Comparison of ENCODE assay signal across 8 mouse cellular contexts in genomic region chr12:99375878-99376454, GRCm38 (mm10).
DNase-seq lines count a peak whose midpoint lies in the region; ATAC-seq lines count a peak whose summit lies in the region.

No protein-coding gene starts in this region.

- intact Hi-C loops in heart, postnatal 10 days (cut with DNase I) = no loop called here

- peak; percentile 39 for DNase-seq in embryo, embryonic 10 days (ENCODE audit: low spot score)
- DNase-seq in embryo, embryonic 9.5 days (ENCODE audit: extremely low spot score) = no peak
- DNase-seq in CD4-positive helper T cell, adult 2 months (ENCODE audit: low read depth, low spot score) = peak; percentile 33
- DNase-seq in forebrain, embryonic 14.5 days (ENCODE audit: low spot score) = peak; percentile 80
- no peak for DNase-seq in urinary bladder, adult 18-20 months (ENCODE audit: low spot score in 2 of 2)
- DNase-seq in heart, postnatal 10 days = no peak
- no peak for DNase-seq in cerebellum, adult 9-10 months

- peak; percentile 65 for ATAC-seq in forebrain, embryonic 14.5 days
- ATAC-seq in midbrain, embryonic 12.5 days (ENCODE audit: low FRiP score, low read depth) = peak; percentile 59; the same call in 1 of the 2 replicates

- H3K4me1 ChIP-seq in forebrain, embryonic 14.5 days (ENCODE audit: control insufficient read depth, insufficient read depth, low read length) = peaks cover 37% of the 10 kb centered on the region
- peaks cover 50% of the 10 kb centered on the region for H3K4me1 ChIP-seq in midbrain, embryonic 12.5 days

- no peak overlapping the region for H3K27ac ChIP-seq in forebrain, embryonic 14.5 days (ENCODE audit: low read depth, low read length)
- peak overlapping the region; percentile 52 for H3K27ac ChIP-seq in midbrain, embryonic 12.5 days (replicated peaks)

- H3K36me3 ChIP-seq in forebrain, embryonic 14.5 days (ENCODE audit: control insufficient read depth, insufficient read depth, low read length) = peaks cover 5% of the 10 kb centered on the region; the same call in 1 of the 2 replicates
- H3K36me3 ChIP-seq in midbrain, embryonic 12.5 days = peaks cover 20% of the 10 kb centered on the region

- no peak overlapping the region for H3K4me3 ChIP-seq in forebrain, embryonic 14.5 days (ENCODE audit: low read depth, low read length)
- no peak overlapping the region for H3K4me3 ChIP-seq in midbrain, embryonic 12.5 days

- WGBS in forebrain, embryonic 14.5 days = 77% methylated on average over 8 of the region's 8 CpGs
- 70% methylated on average over 8 of the region's 8 CpGs for WGBS in midbrain, embryonic 12.5 days

- no peak overlapping the region for H3K4me2 ChIP-seq in forebrain, embryonic 14.5 days (ENCODE audit: low read length)
- no peak overlapping the region for H3K4me2 ChIP-seq in midbrain, embryonic 12.5 days (replicated peaks)

- no peak overlapping the region for H3K9ac ChIP-seq in forebrain, embryonic 14.5 days (ENCODE audit: low read length)
- no peak overlapping the region for H3K9ac ChIP-seq in midbrain, embryonic 12.5 days (replicated peaks)

- no peaks in the 10 kb centered on the region for H3K27me3 ChIP-seq in forebrain, embryonic 14.5 days (replicated peaks; ENCODE audit: control insufficient read depth, insufficient read depth, low read length)
- H3K27me3 ChIP-seq in midbrain, embryonic 12.5 days = no peaks in the 10 kb centered on the region

- H3K9me3 ChIP-seq in forebrain, embryonic 14.5 days (replicated peaks; ENCODE audit: control insufficient read depth, low read length) = no peaks in the 10 kb centered on the region
- no peaks in the 10 kb centered on the region for H3K9me3 ChIP-seq in midbrain, embryonic 12.5 days

Comparison
In these comparisons a context has a peak if more than half of its experiments do, and no peak if none do; other contexts are left out.
1. DNase-seq: peak in embryo, embryonic 10 days (single experiment), CD4-positive helper T cell, adult 2 months (single experiment) and forebrain, embryonic 14.5 days (single experiment); none in embryo, embryonic 9.5 days (single experiment), urinary bladder, adult 18-20 months (0 of 2), heart, postnatal 10 days (0 of 2) and cerebellum, adult 9-10 months (single experiment).